Mouse (Mus musculus) thymus, adult 2 months (tissue): ENCODE measurements around the gene Lrp1.

Source experiments
- CTCF ChIP-seq: fragments of 200-500 bp; IDR thresholded peaks from 2 replicates; pipeline ENCODE4 v1.5.1; 2012; ENCODE audit warnings: mild to moderate bottlenecking, control low read depth, low read length, moderate library complexity, borderline replicate concordance; ENCODE audit not compliant: control insufficient read depth, poor library complexity, insufficient read depth; ENCODE audit errors: extremely low read depth
- POLR2A ChIP-seq: fragments of 200-500 bp; IDR thresholded peaks from 2 replicates; pipeline ENCODE4 v1.6.1; 2012; ENCODE audit warnings: mild to moderate bottlenecking, low read length, control low read depth, moderate library complexity; ENCODE audit not compliant: control insufficient read depth, poor library complexity, insufficient read depth; ENCODE audit errors: extremely low read depth

DNA sequence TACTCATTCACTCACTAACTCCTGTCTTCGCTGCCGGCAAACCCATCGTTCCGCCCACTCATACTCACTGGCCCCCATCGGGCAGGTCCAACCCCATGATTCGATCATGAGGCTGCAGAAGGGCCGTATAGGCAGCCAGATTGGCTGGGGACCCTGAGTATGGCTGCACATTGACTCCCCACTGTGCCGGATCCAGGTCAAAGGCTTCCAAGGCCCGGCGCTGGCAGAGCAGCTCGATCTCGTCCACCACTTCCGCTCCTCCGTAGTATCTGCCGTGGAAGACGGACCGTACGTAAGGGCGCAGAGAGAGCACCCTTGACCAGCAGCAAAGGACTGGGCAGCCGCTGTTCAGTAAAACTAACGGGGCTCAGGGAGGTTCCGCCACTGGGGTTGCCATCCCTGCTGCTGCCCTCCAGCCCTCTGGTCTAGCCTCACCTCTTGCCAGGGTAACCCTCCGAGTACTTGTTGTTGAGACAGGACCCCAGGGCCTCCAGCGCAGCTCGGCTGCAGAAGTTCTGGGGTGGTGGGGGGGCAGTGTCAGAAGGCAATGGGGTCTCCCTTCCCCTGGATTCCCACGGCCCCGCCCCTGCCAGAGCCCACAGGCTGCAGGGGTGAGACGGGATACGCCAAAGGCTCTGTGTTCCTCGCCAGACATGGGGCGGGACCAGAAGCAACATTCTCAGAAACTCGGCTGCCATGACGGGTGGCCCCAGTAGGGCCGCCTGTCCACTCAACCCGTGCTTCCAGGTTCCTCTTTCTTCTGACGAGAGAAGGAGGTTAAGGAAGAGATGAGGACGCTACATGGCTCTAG lies 100.8 kb downstream of the Lrp1 start:
- TF ChIP-seq POLR2A (no peak), CTCF (no peak)
